ENCODE assay signal across 1 mouse cellular context in the genomic region with DNA sequence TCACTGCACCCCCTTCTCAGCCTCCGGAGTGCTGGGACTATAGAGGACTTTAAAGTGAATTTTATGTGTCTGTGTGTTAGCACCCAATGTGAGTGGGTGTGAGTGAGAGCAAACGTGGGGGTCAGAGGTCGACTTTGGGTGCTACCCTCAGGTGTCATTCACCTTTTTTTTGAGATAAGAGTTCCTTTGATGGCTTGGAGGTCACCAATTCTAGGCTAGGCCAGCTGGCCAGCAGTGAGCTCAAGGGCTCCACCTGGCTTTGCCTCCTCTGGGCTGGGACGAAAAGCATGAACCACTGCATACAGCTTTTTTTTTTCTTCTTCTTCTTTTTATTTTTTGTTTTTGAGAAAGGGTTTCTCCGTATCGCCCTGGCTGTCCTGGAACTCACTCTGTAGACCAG.
TF ChIP-seq lines count a peak whose summit lies in the region.

No protein-coding gene starts in this region.

TF ChIP-seq in CH12.LX, 34 proteins besides CTCF, POLR2A, EP300 and RAD21:
- TF ChIP-seq ZNF384 (IDR thresholded peaks at IDR 0.05; ENCODE audit: low read depth, low read length) (no peak), ZC3H11A (IDR thresholded peaks at IDR 0.05; ENCODE audit: low read depth, low read length) (no peak), SMC3 (IDR thresholded peaks at IDR 0.05; ENCODE audit: low read depth, low read length) (peak; percentile 47)
